Mouse (Mus musculus): ENCODE results near the gene Gm28308. TPM values are rescaled to one million over a fixed set of nuclear protein-coding genes. Genes with fewer than 3 reads are reported as not detected.

Gm28308 gene
- total RNA-seq, 2 experiments from 2014 or later = not detected

- intact Hi-C loops (cut with DNase I) = no loop called here
- DNase-seq = no peak
These were observed 37.3 kb downstream of the Gm28308 start for GRCm38 (mm10) chr6:52175864-52176263.

GRCm38 (mm10) chr6:52174968-52175751, 38.0 kb downstream of the Gm28308 start:
- intact Hi-C loops (cut with DNase I) = no loop called here
- DNase-seq = no peak

- intact Hi-C loops (cut with DNase I) = no loop called here
These were observed 39.5 kb downstream of the Gm28308 start for GRCm38 (mm10) chr6:52173648-52174047.

GRCm38 (mm10) chr6:52172501-52172900, 40.6 kb downstream of the Gm28308 start:
- DNase-seq = peak in 1 of 2 experiments; percentile 71

More at GRCm38 (mm10) chr6:52173648-52174047, 39.5 kb downstream of the Gm28308 start:
- no peak for DNase-seq

GRCm38 (mm10) chr6:52171938-52172337, 41.2 kb downstream of the Gm28308 start:
- intact Hi-C loops (cut with DNase I) = no loop called here
- no peak for DNase-seq

More at GRCm38 (mm10) chr6:52172501-52172900, 40.6 kb downstream of the Gm28308 start:
- intact Hi-C loops (cut with DNase I) = no loop called here

GRCm38 (mm10) chr6:52171331-52171730, 41.8 kb downstream of the Gm28308 start:
- intact Hi-C loops (cut with DNase I) = no loop called here
- DNase-seq = no peak

GRCm38 (mm10) chr6:52170898-52171223, 42.3 kb downstream of the Gm28308 start:
- no peak for DNase-seq

GRCm38 (mm10) chr6:52170166-52170897, 42.8 kb downstream of the Gm28308 start:
- intact Hi-C loops (cut with DNase I) = no loop called here
- DNase-seq = no peak

More at GRCm38 (mm10) chr6:52170898-52171223, 42.3 kb downstream of the Gm28308 start:
- intact Hi-C loops (cut with DNase I) = no loop called here

GRCm38 (mm10) chr6:52169499-52170165, 43.5 kb downstream of the Gm28308 start:
- intact Hi-C loops (cut with DNase I) = loop anchor here (5.0 kb wide), 1 partner anchor 987 kb away; no protein-coding TSS in a partner anchor
- no peak for DNase-seq

- DNase-seq = no peak
- intact Hi-C loops (cut with DNase I) = loop anchor here (5.0 kb wide), 1 partner anchor 986 kb away; no protein-coding TSS in a partner anchor
These were observed 44.7 kb downstream of the Gm28308 start for GRCm38 (mm10) chr6:52168191-52169055.

- DNase-seq = no peak
- intact Hi-C loops (cut with DNase I) = loop anchor here (5.0 kb wide), 1 partner anchor 985 kb away; no protein-coding TSS in a partner anchor
These were observed 45.4 kb downstream of the Gm28308 start for GRCm38 (mm10) chr6:52167736-52168161.

- intact Hi-C loops (cut with DNase I) = loop anchor here (5.0 kb wide), 1 partner anchor 985 kb away; no protein-coding TSS in a partner anchor
- no peak for DNase-seq
These were observed 46.0 kb downstream of the Gm28308 start for GRCm38 (mm10) chr6:52167176-52167575.

GRCm38 (mm10) chr6:52166431-52167077, 46.6 kb downstream of the Gm28308 start:
- intact Hi-C loops (cut with DNase I) = loop anchor here (5.0 kb wide), 1 partner anchor 984 kb away; no protein-coding TSS in a partner anchor
- no peak for DNase-seq

- DNase-seq = no peak
- intact Hi-C loops (cut with DNase I) = loop anchor here (5.0 kb wide), 1 partner anchor 983 kb away; no protein-coding TSS in a partner anchor
These were observed 47.4 kb downstream of the Gm28308 start for GRCm38 (mm10) chr6:52165441-52166370.

- intact Hi-C loops (cut with DNase I) = loop anchor here (5.0 kb wide), 2 partner anchors 158 to 983 kb away; no protein-coding TSS in a partner anchor
These were observed 48.3 kb downstream of the Gm28308 start, which contains the start of gene Hoxa2 for GRCm38 (mm10) chr6:52164626-52165440. Gene Hoxa2, minus strand, starts transcription at chr6:52164831.

GRCm38 (mm10) chr6:52164051-52164625, 49.0 kb downstream of the Gm28308 start:
- intact Hi-C loops (cut with DNase I) = loop anchor here (5.0 kb wide), 1 partner anchor 157 kb away; no protein-coding TSS in a partner anchor
- no peak for DNase-seq

More at GRCm38 (mm10) chr6:52164626-52165440, 48.3 kb downstream of the Gm28308 start, which contains the start of gene Hoxa2:
- DNase-seq = no peak
